Mouse (Mus musculus) liver, postnatal 0 days (tissue): ENCODE data around the gene Ubiad1.

Experiments
- CTCF ChIP-seq: sonication (generic); IDR thresholded peaks from 2 replicates; pipeline ENCODE4 v1.5.1; 2016; ENCODE audit warnings: antibody characterized with exemption, low read depth
- EP300 ChIP-seq: IDR thresholded peaks from 2 replicates; pipeline ENCODE4 v1.6.1; 2016; ENCODE audit warnings: antibody characterized with exemption, low read depth, mild to moderate bottlenecking

DNA sequence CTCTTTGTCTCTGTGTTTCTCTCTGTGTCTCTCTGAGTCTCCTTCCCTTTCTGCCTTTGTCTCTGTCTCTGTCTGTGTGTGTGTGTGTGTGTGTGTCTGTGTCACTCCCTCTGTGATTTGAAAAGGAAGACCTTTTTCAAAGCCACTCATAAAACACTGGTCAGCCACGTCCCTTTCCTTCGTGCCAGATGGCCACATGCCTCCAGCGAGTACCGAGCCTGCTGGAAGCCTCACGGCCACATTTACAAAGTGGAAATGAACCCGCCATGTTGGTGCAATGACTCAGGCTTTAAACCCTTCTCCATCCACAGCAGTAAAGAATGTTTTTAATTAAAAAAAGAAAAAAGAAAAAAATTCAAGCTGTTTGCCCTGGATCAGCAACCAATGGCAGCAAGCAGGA is 48.7 kb downstream of the Ubiad1 start:
- TF ChIP-seq CTCF: no peak
- no peak for TF ChIP-seq EP300
